Mouse (Mus musculus): Measurements from ENCODE around the gene Chn1.

GRCm38 (mm10) chr2:73616434-73617057 lies 158.6 kb downstream of the Chn1 start:
- TF ChIP-seq CTCF (IDR thresholded peaks at IDR 0.05), result no peak
- TF ChIP-seq EP300 (IDR thresholded peaks at IDR 0.05), result no peak
